Mouse (Mus musculus): ENCODE measurements at regions not wholly inside any gene's neighbourhood (a gene's known extent, or its start where the extent isn't known, plus 50 kb on each side); places are given as distances from the start of the nearest gene placed in this dataset.

DNA sequence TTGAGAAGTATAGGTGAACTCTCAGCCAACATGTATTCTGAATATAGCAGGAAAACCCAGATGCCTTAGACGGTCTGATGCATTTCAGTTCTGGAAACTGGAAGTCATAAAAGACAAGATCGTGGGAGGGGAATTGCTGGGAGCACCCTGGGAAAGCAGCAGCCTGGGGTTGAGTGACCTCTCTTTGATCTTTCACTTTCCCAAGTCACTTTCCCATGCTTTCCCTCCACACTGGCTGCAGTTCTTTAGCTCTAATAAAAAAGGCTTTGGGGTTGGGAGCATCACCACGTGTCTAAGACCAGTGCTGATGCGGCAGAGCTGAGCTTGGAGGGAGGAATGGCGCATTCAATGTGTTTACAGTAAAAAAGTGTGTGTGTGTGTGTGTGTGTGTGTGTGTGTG, 91.2 kb upstream of the Arhgap32 start:
- H3K27ac ChIP-seq (ENCODE audit: low read length), result no peak overlapping the region
- H3K4me2 ChIP-seq (replicated peaks; ENCODE audit: low read depth, low read length), result no peak overlapping the region
- peak; percentile 46 for ATAC-seq
- H3K36me3 ChIP-seq (ENCODE audit: insufficient read depth, low read length), result no peaks in the 10 kb centered on the region
- WGBS, result 44% methylated on average over 5 of the region's 5 CpGs
- H3K27me3 ChIP-seq (replicated peaks; ENCODE audit: insufficient read depth, low read length), result no peaks in the 10 kb centered on the region
- H3K9me3 ChIP-seq (ENCODE audit: low read length), result no peaks in the 10 kb centered on the region
- DNase-seq (ENCODE audit: low spot score), result peak; percentile 35
- H3K4me1 ChIP-seq (ENCODE audit: insufficient read depth, low read depth, low read length), result peaks cover 5% of the 10 kb centered on the region; the same call in 1 of the 2 replicates
- H3K4me3 ChIP-seq (ENCODE audit: low read depth, low read length), result no peak overlapping the region
- TF ChIP-seq EP300 (IDR thresholded peaks at IDR 0.05), result peak; percentile 23; the same call in 1 of the 2 replicates
- no peak for TF ChIP-seq CTCF (IDR thresholded peaks at IDR 0.05)
- H3K9ac ChIP-seq (replicated peaks; ENCODE audit: low read depth), result no peak overlapping the region

DNA sequence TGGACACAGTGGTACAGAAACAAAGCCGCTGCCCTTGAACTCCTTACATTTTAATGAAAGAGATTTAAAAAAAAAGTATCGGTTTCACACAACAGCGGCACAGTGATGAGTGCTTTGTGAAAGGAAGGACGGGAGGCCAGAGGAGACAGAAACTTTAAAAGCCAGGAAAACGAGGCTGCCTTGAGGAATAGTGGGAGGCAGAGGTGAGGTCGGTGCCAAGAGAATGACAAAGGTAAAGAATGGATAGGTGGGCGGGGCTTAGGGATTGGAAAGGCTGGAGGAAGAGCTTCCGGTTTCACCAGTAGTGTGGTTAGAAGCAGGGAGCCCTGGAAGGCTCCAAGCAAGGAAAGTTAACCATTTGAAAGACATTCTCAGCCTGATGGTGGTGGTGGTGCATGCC, 88.0 kb upstream of the Arhgap32 start:
- peak; percentile 58 for DNase-seq (ENCODE audit: low spot score)
- no peak overlapping the region for H3K9ac ChIP-seq (replicated peaks; ENCODE audit: low read depth)
- H3K27me3 ChIP-seq (replicated peaks; ENCODE audit: insufficient read depth, low read length), result no peaks in the 10 kb centered on the region
- no peaks in the 10 kb centered on the region for H3K36me3 ChIP-seq (ENCODE audit: insufficient read depth, low read length)
- TF ChIP-seq CTCF (IDR thresholded peaks at IDR 0.05) (no peak), EP300 (IDR thresholded peaks at IDR 0.05) (no peak)
- H3K4me1 ChIP-seq (ENCODE audit: insufficient read depth, low read depth, low read length), result peaks cover 5% of the 10 kb centered on the region; the same call in 1 of the 2 replicates
- peak overlapping the region; percentile 12; the same call in 1 of the 2 replicates for H3K4me3 ChIP-seq (ENCODE audit: low read depth, low read length)
- no peaks in the 10 kb centered on the region for H3K9me3 ChIP-seq (ENCODE audit: low read length)
- WGBS, result 12% methylated on average over 8 of the region's 8 CpGs
- H3K27ac ChIP-seq (ENCODE audit: low read length), result no peak overlapping the region
- no peak for ATAC-seq
- H3K4me2 ChIP-seq (replicated peaks; ENCODE audit: low read depth, low read length), result peak overlapping the region; percentile 48

DNA sequence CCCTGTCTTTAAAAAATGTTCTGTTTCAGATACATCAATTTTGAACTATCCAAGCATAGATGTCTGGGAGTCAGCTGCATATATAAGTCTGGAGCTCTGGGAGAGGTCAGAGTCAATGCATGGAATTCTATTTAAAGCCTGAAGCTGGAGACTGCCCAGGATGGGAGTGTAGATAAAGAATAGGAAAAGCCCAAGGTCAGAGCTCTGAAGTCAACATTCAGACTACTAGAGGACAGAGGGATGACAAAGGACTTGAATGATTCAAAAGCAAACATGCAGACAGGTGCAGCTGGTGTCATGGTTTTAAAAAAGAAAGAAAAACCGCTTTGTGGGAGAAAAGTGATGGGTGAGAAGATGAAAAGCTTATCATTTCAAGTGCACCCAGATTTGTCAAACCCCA, 86.9 kb upstream of the Arhgap32 start:
- TF ChIP-seq EP300 (IDR thresholded peaks at IDR 0.05), result no peak
- TF ChIP-seq CTCF (IDR thresholded peaks at IDR 0.05), result no peak
- ATAC-seq (no peak), DNase-seq (ENCODE audit: low spot score) (no peak)
- Histone ChIP-seq H3K4me1 (ENCODE audit: insufficient read depth, low read depth, low read length) (peaks cover 5% of the 10 kb centered on the region; the same call in 1 of the 2 replicates), H3K4me2 (replicated peaks; ENCODE audit: low read depth, low read length) (no peak overlapping the region), H3K27ac (ENCODE audit: low read length) (no peak overlapping the region), H3K4me3 (ENCODE audit: low read depth, low read length) (no peak overlapping the region), H3K27me3 (replicated peaks; ENCODE audit: insufficient read depth, low read length) (no peaks in the 10 kb centered on the region), H3K9ac (replicated peaks; ENCODE audit: low read depth) (no peak overlapping the region), H3K9me3 (ENCODE audit: low read length) (no peaks in the 10 kb centered on the region), H3K36me3 (ENCODE audit: insufficient read depth, low read length) (no peaks in the 10 kb centered on the region)
- WGBS, result 71% methylated on average over 1 of the region's 1 CpGs

DNA sequence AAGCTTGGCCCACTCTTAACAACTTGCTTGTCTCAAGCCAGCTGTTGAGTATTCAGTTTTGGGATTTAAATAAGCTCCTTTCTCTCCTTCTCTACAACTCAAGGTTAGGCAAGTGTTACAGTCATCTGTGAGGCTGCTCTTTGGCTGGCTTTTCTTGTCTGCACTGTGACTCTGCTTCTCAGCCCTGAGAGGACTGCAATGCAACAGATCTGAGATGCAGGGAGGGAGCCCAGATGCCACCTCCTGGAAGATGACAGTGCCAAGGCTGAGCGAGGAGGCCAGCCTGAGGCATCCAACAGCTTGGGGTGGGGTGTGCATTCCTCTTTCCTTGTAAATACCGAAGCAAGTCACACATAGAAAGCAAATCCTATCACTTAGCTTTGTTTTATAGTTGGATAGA, 86.2 kb upstream of the Arhgap32 start:
- Histone ChIP-seq H3K27ac (ENCODE audit: low read length) (no peak overlapping the region), H3K4me1 (ENCODE audit: insufficient read depth, low read depth, low read length) (peaks cover 5% of the 10 kb centered on the region; the same call in 1 of the 2 replicates), H3K4me3 (ENCODE audit: low read depth, low read length) (no peak overlapping the region), H3K9ac (replicated peaks; ENCODE audit: low read depth) (no peak overlapping the region), H3K27me3 (replicated peaks; ENCODE audit: insufficient read depth, low read length) (no peaks in the 10 kb centered on the region), H3K4me2 (replicated peaks; ENCODE audit: low read depth, low read length) (no peak overlapping the region), H3K36me3 (ENCODE audit: insufficient read depth, low read length) (no peaks in the 10 kb centered on the region), H3K9me3 (ENCODE audit: low read length) (no peaks in the 10 kb centered on the region)
- no peak for DNase-seq (ENCODE audit: low spot score)
- WGBS, result 70% methylated on average over 2 of the region's 2 CpGs
- ATAC-seq, result no peak
- TF ChIP-seq EP300 (IDR thresholded peaks at IDR 0.05) (no peak), CTCF (IDR thresholded peaks at IDR 0.05) (no peak)

DNA sequence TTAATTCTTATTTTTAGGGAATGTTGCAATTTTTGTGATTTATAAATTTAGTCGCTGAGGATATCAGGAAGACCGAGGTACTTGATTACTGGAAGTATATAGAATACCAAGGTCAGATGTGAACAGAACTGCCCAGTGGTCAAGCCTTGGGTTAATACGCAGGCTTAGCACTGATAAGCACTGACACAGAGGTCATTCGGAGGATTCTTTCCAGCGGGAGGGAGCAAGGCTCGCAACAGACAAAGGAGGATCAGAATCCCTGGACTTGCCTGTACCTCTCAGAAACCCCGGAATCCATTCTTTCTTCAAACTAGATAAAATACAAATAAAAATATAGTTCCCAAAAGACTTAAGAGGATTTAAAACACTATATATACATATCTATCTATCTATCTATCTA, 85.7 kb upstream of the Arhgap32 start:
- no peak overlapping the region for H3K4me3 ChIP-seq (ENCODE audit: low read depth, low read length)
- no peaks in the 10 kb centered on the region for H3K27me3 ChIP-seq (replicated peaks; ENCODE audit: insufficient read depth, low read length)
- WGBS, result 77% methylated on average over 7 of the region's 7 CpGs
- DNase-seq (ENCODE audit: low spot score) (no peak), ATAC-seq (no peak)
- H3K27ac ChIP-seq (ENCODE audit: low read length), result no peak overlapping the region
- no peak overlapping the region for H3K4me2 ChIP-seq (replicated peaks; ENCODE audit: low read depth, low read length)
- no peak overlapping the region for H3K9ac ChIP-seq (replicated peaks; ENCODE audit: low read depth)
- TF ChIP-seq CTCF (IDR thresholded peaks at IDR 0.05), result no peak
- TF ChIP-seq EP300 (IDR thresholded peaks at IDR 0.05), result no peak
- no peaks in the 10 kb centered on the region for H3K9me3 ChIP-seq (ENCODE audit: low read length)
- H3K36me3 ChIP-seq (ENCODE audit: insufficient read depth, low read length), result no peaks in the 10 kb centered on the region
- H3K4me1 ChIP-seq (ENCODE audit: insufficient read depth, low read depth, low read length), result peaks cover 5% of the 10 kb centered on the region; the same call in 1 of the 2 replicates

DNA sequence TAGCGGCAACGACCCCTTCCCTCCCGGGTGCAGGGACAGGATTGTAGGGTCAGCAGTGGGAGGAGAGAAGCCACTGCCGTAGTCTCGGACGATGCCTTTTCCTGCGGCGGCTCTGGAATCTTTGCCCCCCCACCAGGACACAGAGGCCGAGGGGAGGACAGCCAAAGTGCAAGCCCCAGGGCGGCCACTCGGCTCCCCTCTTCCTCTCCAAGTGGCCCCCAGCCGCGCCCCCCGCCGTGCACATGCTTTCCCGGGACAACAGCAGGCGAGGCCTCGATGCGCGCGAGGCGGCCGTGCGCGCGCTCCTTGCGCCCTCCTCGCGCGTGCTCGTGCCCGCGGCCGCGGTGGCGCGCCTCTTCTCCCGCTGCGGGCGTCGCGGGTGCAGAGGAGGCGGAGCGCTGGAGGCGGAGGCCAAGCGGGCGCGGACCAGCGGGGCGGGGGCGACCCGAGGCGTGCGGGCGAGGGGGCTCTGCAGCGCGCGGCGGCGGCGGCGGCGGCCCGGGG, 83.9 kb upstream of the Arhgap32 start:
- Histone ChIP-seq H3K4me2 (replicated peaks; ENCODE audit: low read depth, low read length) (peak overlapping the region; percentile 87), H3K27ac (ENCODE audit: low read length) (peak overlapping the region; percentile 57), H3K4me3 (ENCODE audit: low read depth, low read length) (peak overlapping the region; percentile 67), H3K4me1 (ENCODE audit: insufficient read depth, low read depth, low read length) (peaks cover 5% of the 10 kb centered on the region; the same call in 1 of the 2 replicates), H3K27me3 (replicated peaks; ENCODE audit: insufficient read depth, low read length) (no peaks in the 10 kb centered on the region), H3K9me3 (ENCODE audit: low read length) (no peaks in the 10 kb centered on the region), H3K36me3 (ENCODE audit: insufficient read depth, low read length) (no peaks in the 10 kb centered on the region), H3K9ac (replicated peaks; ENCODE audit: low read depth) (peak overlapping the region; percentile 60)
- WGBS, result 2% methylated on average over 16 of the region's 64 CpGs
- TF ChIP-seq EP300 (IDR thresholded peaks at IDR 0.05), result no peak
- TF ChIP-seq CTCF (IDR thresholded peaks at IDR 0.05), result no peak
- DNase-seq (ENCODE audit: low spot score) (peak; percentile 88), ATAC-seq (peak; percentile 89)
